Mouse (Mus musculus) kidney, postnatal 0 days (tissue): ENCODE results near the gene Grm1. TPM values are rescaled to one million over a fixed set of nuclear protein-coding genes. Genes with fewer than 3 reads are reported as not detected.

ENCODE experiments used
- ATAC-seq: fragments of 200-750 bp; cut with Nextera tagmentation; replicated peaks from 2 replicates; pipeline ENCODE4 v1.8.0; 2017; ENCODE audit warnings: low read depth, moderate number of reproducible peaks, moderate TSS enrichment, moderate library complexity; ENCODE audit not compliant: low FRiP score
- DNase-seq: peaks from one replicate; pipeline ENCODE4 v3.0.0-alpha.2; 2016; ENCODE audit warnings: low spot score
- H3K27ac ChIP-seq: fragments of 300-500 bp; sonication (generic); 2 replicates; pipeline ENCODE4 v1.5.1; 2014; ENCODE audit warnings: mild to moderate bottlenecking
- H3K27me3 ChIP-seq: fragments of 300-500 bp; sonication (generic); 2 replicates; pipeline ENCODE4 v1.6.1; 2014; ENCODE audit warnings: low read length, mixed read lengths; ENCODE audit not compliant: insufficient read depth
- H3K36me3 ChIP-seq: fragments of 300-500 bp; sonication (generic); 2 replicates; pipeline ENCODE4 v1.6.1; 2014; ENCODE audit warnings: low read length, mixed read lengths; ENCODE audit not compliant: insufficient read depth
- H3K4me1 ChIP-seq: fragments of 300-500 bp; sonication (generic); replicated peaks from 2 replicates; pipeline ENCODE4 v1.6.1; 2014; ENCODE audit warnings: antibody characterized with exemption, low read length, mixed read lengths; ENCODE audit not compliant: insufficient read depth
- H3K4me2 ChIP-seq: fragments of 300-500 bp; sonication (generic); 2 replicates; pipeline ENCODE4 v1.6.1; 2014; ENCODE audit warnings: mild to moderate bottlenecking, low read length, moderate library complexity, mixed read lengths
- H3K4me3 ChIP-seq: fragments of 300-500 bp; sonication (generic); replicated peaks from 2 replicates; pipeline ENCODE4 v1.5.1; 2014; ENCODE audit warnings: low read depth, low read length
- H3K9ac ChIP-seq: fragments of 300-500 bp; sonication (generic); 2 replicates; pipeline ENCODE4 v1.6.1; 2014; ENCODE audit warnings: low read depth, low read length
- H3K9me3 ChIP-seq: fragments of 300-500 bp; sonication (generic); replicated peaks from 2 replicates; pipeline ENCODE4 v1.6.1; 2016; ENCODE audit warnings: low read length, inconsistent platforms, mixed read lengths
- CTCF ChIP-seq: IDR thresholded peaks from 2 replicates; pipeline ENCODE4 v1.5.1; 2016; ENCODE audit warnings: antibody characterized with exemption, low read depth, mild to moderate bottlenecking, moderate library complexity
- WGBS: fragments of 180-500 bp; shearing (Covaris S2); extraction: QIAGEN DNeasy Blood & Tissue Kit; methylation state at CpG from one replicate; pipeline ENCODE4 v1.1.7; 2014; 5-methylcytosine and 5-hydroxymethylcytosine counted together
- polyA plus RNA-seq: library from polyadenylated mRNA; unstranded; fragments of >200 nt; fragmentation: Nextera tagmentation; extraction: Ambion mirVana; gene quantifications from 2 replicates; pipeline ENCODE4 v1.2.1, GENCODE M21; 2015

Gene Grm1
- polyA plus RNA-seq, 1 experiment from 2014 or later: not detected

DNA sequence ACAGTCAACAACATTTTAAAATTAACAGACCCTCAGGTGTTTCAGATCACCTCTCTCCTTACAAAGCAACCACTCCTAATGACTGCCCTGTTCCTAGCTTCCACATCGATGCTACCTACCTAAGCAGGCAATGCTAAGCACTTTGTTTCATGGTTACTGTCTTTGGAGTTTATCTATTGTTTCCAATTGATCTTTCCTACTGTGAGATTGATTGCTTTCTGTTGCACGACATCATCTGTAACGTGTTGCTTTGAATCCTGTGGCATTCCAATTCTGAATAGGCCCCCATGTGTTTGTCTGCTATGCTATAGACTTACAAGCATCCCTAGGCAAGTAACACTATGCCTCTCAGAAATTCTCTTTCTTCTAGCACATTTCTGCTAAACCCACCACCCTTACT is 90.4 kb downstream of the Grm1 start:
- Histone ChIP-seq H3K4me3 (no peak overlapping the region), H3K27me3 (no peaks in the 10 kb centered on the region), H3K4me1 (no peaks in the 10 kb centered on the region), H3K9ac (no peak overlapping the region), H3K36me3 (no peaks in the 10 kb centered on the region), H3K4me2 (no peak overlapping the region), H3K9me3 (no peaks in the 10 kb centered on the region), H3K27ac (no peak overlapping the region)
- TF ChIP-seq CTCF: no peak
- no peak for ATAC-seq
- DNase-seq: no peak
- WGBS: 79% methylated on average over 3 of the region's 3 CpGs

- no peak for ATAC-seq
- H3K36me3 ChIP-seq: no peaks in the 10 kb centered on the region
- WGBS: 61% methylated on average over 2 of the region's 2 CpGs
These were observed 110.8 kb downstream of the Grm1 start for GRCm38 (mm10) chr10:10971311-10971710.

DNA sequence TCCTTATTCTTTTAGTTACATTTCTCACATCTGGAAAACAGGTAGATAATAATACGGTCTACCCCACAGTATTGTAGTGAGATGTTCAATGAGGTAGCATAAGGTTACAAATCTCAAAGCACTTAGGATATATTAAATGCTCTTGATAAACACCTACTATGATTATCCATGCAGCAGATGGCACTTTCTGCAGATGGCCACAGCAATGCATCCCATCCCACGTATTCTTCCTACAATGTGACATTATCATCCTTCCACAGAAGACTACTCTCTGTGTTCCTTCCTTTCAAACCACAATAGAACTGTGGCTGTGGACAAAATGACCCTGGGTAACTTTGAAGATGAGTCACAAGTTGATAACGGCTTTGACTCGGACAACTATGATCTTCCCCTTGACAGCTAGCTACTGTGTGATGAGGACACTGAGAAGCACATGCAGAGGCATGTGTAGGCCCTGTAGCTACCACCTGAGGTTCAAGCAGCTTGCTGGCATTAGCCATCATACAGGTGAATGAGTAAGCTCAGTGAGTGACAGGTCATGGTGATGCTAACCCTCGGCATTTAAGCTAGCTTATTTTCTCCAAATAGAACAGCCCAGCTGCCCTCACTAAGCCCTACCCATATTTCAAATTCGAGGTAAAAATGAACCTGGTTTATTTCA is 117.5 kb downstream of the Grm1 start:
- Histone ChIP-seq H3K27ac (no peak overlapping the region), H3K36me3 (no peaks in the 10 kb centered on the region), H3K4me3 (no peak overlapping the region), H3K9me3 (no peaks in the 10 kb centered on the region), H3K27me3 (no peaks in the 10 kb centered on the region), H3K9ac (no peak overlapping the region), H3K4me2 (no peak overlapping the region), H3K4me1 (no peaks in the 10 kb centered on the region)
- WGBS: 76% methylated on average over 6 of the region's 6 CpGs
- DNase-seq: no peak
- ATAC-seq: no peak
- TF ChIP-seq CTCF: no peak

More at GRCm38 (mm10) chr10:10971311-10971710, 110.8 kb downstream of the Grm1 start:
- Histone ChIP-seq H3K4me3 (no peak overlapping the region), H3K4me2 (no peak overlapping the region), H3K4me1 (no peaks in the 10 kb centered on the region), H3K27me3 (no peaks in the 10 kb centered on the region), H3K27ac (no peak overlapping the region), H3K9ac (no peak overlapping the region), H3K9me3 (no peaks in the 10 kb centered on the region)
- no peak for TF ChIP-seq CTCF
- no peak for DNase-seq

- DNase-seq: no peak
- no peak for TF ChIP-seq CTCF
- no peaks in the 10 kb centered on the region for H3K27me3 ChIP-seq
- H3K36me3 ChIP-seq: no peaks in the 10 kb centered on the region
- no peaks in the 10 kb centered on the region for H3K4me1 ChIP-seq
- H3K9me3 ChIP-seq: no peaks in the 10 kb centered on the region
- no peak overlapping the region for H3K4me2 ChIP-seq
- H3K27ac ChIP-seq: no peak overlapping the region
- no peak overlapping the region for H3K9ac ChIP-seq
- no peak overlapping the region for H3K4me3 ChIP-seq
- WGBS: 80% methylated on average over 3 of the region's 3 CpGs
- ATAC-seq: no peak
These were observed 131.6 kb downstream of the Grm1 start for GRCm38 (mm10) chr10:10950557-10950956.

DNA sequence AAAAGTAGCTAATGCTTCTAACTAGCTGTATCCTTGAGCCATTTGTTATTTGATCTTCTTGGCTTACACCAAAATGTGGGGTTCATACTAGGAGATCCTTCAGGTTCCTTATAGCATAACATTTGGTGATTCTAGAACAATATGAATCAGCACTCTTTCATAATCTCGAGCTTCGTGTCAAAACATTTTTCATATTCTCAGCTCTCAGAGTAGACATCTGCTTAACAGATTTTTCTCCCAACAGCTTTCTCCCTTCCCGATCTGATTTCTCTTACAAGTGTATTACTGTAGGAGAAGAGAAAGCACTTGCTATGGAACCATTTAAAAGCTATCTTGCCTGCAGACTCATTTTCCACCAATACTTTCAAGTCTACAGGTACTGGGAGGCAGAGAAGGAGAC is 133.0 kb downstream of the Grm1 start:
- no peak for TF ChIP-seq CTCF
- H3K9me3 ChIP-seq: no peaks in the 10 kb centered on the region
- no peaks in the 10 kb centered on the region for H3K27me3 ChIP-seq
- ATAC-seq (no peak), DNase-seq (no peak)
- no peaks in the 10 kb centered on the region for H3K4me1 ChIP-seq
- H3K4me3 ChIP-seq: no peak overlapping the region
- 87% methylated on average over 3 of the region's 3 CpGs for WGBS
- H3K27ac ChIP-seq: no peak overlapping the region
- H3K36me3 ChIP-seq: no peaks in the 10 kb centered on the region
- no peak overlapping the region for H3K9ac ChIP-seq
- no peak overlapping the region for H3K4me2 ChIP-seq

GRCm38 (mm10) chr10:10947531-10947930 is 134.6 kb downstream of the Grm1 start:
- Histone ChIP-seq H3K4me1 (no peaks in the 10 kb centered on the region), H3K9me3 (no peaks in the 10 kb centered on the region), H3K4me2 (no peak overlapping the region), H3K9ac (no peak overlapping the region), H3K27ac (no peak overlapping the region), H3K27me3 (no peaks in the 10 kb centered on the region), H3K4me3 (no peak overlapping the region), H3K36me3 (no peaks in the 10 kb centered on the region)
- TF ChIP-seq CTCF: no peak
- WGBS: 88% methylated on average over 2 of the region's 2 CpGs
- ATAC-seq: no peak
- DNase-seq: no peak

GRCm38 (mm10) chr10:10944003-10944402 is 138.2 kb downstream of the Grm1 start:
- Histone ChIP-seq H3K4me2 (no peak overlapping the region), H3K9ac (no peak overlapping the region), H3K36me3 (no peaks in the 10 kb centered on the region), H3K27me3 (no peaks in the 10 kb centered on the region), H3K27ac (no peak overlapping the region), H3K4me1 (no peaks in the 10 kb centered on the region), H3K9me3 (no peaks in the 10 kb centered on the region), H3K4me3 (no peak overlapping the region)
- TF ChIP-seq CTCF: no peak
- no peak for DNase-seq
- no peak for ATAC-seq
- 73% methylated on average over 2 of the region's 2 CpGs for WGBS
